Mouse (Mus musculus): ENCODE measurements around the gene Pxmp2.
A peak's percentile ranks its signal among the peaks of the same experiment; 100 is the strongest.

Gene Pxmp2

DNA sequence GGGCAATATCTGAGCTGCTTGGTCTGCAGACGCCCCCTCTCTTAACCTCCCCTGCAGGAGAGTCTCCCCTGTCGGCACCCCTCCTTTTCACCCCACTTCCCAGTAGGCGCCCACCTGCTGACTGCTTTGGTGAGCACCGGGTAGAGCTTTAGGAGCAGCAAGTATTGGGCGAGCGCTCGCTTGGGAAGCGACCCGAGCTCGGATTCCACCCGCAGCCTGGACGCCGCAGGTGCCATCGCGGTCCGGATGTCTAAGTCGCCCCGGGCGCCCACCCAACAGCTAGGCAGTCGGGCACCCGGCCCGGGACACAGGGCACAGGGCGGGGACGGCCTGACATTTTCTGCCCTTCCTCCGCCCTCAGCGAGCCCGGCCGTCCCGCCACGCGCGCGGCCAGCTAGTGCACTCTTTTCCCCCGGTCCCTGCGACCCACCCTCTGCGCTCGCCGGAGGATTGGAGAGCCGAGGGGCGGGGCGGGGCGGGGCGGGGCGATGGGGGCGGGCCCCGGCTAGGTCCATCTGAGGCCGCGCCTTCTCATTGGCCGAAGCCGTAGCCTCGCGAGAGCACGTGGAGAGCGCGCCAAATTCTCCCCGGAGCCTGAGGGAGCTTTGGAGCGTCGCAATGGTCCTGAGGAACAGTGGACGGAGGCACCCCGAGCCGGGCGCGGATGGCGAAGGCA lies at the start of gene Pxmp2, which contains the start of gene Pole:
TSS of gene Pxmp2 (minus strand) at position 417 of the 676 bp plus-strand sequence.
TSS of gene Pole (plus strand) at position 537 of the 676 bp plus-strand sequence.
- peak; percentile 76 to 78 for DNase-seq (ENCODE audit: low spot score in 2 of 2)

DNA sequence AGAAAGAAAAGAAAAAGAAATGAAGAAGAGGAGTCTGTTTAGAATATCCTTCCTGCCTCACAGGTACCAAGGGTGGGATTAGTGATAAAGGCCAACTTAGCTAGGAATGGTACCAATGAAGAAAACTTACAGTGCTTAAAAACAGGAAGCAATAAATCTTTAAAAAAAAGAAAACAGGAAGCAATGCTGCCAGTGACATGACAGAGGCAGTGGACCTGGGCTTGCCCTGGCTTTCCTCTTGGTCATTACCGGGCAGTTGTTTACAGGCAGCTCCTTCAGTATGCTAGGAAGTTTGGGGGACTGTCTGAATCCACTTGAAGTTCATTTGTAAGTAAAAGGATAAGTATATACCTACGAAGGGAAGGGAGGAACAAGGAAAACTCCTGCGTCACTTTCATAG lies 44.5 kb upstream of the Pxmp2 start:
- no peak for DNase-seq (ENCODE audit: low spot score in 2 of 2)

- no peak for DNase-seq (ENCODE audit: low spot score in 2 of 2)
These were observed 27.1 kb upstream of the Pxmp2 start for GRCm38 (mm10) chr5:110313127-110313526.

DNA sequence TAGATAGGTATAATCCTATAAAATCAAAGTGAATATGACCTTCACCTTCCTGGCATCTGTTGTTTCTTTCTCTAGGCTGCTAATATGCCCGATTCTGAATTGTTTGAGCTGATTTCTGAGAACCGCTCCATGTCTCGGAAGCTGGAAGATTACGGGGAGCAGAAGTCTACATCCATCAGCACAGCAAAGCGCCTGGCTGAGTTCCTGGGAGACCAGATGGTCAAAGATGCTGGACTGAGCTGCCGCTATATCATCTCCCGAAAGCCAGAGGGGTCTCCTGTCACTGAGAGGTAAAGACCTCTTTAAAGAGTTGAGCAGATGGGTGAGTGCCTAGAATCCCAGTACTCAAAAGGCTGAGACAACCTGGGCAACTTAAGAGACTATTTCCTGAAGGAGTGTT lies 22.9 kb upstream of the Pxmp2 start:
- DNase-seq (ENCODE audit: low spot score in 2 of 2) = no peak

DNA sequence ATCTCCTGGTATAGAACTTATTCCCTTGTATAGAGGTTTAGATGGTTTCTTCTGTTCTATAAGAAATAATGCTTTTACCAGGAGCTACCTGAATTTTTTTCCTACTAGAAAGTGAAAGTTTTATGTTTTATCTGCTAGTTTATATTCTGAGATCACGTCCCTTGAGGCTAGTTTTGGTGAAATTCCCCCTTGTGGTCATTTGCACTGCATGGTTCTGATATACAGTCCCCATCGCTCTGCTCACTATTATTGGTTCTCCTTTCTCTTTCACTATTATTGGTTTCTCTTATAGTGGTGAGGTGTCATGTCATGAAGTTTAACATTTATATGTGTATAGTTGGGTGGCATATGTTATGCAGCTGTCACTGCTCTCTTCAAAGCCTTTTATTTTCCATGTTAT lies 14.6 kb upstream of the Pxmp2 start:
- DNase-seq (ENCODE audit: low spot score in 2 of 2) = no peak

GRCm38 (mm10) chr5:110296637-110297036 lies 10.7 kb upstream of the Pxmp2 start:
- DNase-seq (ENCODE audit: low spot score in 2 of 2) = no peak

DNA sequence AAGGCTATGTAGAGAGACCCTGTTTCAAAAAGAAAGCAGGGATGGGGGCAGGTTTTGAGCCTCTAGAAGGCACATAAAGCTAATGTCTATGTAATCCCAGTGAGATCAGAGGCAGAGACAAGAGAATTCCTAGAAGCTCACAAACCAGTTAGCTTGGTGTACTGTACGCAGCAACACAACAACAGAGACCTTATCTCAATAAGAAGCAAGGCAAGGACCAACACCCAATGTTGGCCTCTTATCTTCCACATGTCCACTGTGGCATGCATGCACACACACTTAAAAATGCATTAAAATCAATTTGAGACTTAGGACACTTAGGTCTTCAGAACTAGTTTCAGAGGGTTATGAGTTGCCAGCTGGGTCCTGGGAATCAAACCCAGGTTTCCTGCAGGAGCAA lies 5.7 kb upstream of the Pxmp2 start:
- no peak for DNase-seq (ENCODE audit: low spot score in 2 of 2)

DNA sequence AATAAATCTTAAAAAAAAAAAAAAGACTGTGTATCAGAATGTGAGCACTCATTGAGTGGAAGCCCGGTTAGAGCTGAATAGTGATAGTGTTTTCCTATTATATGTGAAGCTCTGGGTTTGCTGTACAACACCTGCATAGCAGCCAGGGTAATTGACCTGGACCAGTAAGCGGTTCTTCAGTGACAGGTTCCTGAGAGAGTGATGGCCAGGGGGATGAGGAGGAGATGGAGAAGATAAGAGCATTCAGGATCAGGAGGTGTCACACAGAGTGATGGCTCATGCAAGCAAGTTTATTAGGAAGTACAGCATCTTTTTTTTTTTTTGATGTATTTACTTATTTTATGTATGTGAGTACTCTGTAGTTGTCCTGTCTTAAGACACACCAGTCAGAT lies 1.1 kb upstream of the Pxmp2 start:
- DNase-seq (ENCODE audit: low spot score in 2 of 2) = no peak

- DNase-seq (ENCODE audit: low spot score in 2 of 2) = no peak
These were observed 579 bp upstream of the Pxmp2 start for GRCm38 (mm10) chr5:110286446-110287083.

DNA sequence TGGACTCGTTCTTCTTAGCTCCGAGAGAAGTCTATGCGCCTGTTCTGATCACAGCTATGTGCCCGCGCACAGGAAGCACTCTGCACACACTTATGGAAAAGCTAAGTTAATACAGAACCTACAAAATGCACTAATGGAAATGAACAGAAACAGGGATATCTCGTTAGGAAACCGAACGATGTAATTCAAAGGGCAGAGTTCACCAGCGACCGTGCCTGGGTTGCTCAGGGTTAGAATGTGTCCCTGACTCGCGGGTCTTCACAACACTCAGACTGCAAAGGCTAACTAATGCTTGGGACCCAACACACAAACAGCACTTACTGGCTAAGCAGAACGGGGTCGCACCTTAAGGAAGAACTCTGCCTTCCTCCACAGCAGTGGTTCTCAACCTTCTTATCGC lies 830 bp downstream of the Pxmp2 start:
- no peak for DNase-seq (ENCODE audit: low spot score in 2 of 2)

DNA sequence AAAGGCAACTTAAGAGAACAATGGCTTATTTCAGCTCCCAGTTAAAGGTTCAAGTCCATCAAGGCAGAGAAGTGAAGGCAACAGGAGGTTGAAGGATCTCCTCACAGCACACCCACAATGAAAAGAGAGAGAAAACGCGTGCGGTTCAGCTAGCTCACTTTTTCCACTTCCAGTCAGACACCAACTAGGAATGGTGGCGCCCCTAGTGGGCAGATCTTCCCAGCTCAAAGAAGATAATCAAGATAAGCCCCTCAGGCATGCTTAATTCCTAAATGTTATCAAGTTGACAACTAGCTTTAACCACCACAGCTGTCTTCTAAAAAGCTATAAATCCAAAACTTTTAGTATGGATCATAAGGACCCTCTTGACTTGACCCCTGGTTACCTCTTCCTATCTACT lies 1.4 kb downstream of the Pxmp2 start:
- peak; percentile 61 to 79 for DNase-seq (ENCODE audit: low spot score in 2 of 2)

- DNase-seq (ENCODE audit: low spot score in 2 of 2) = no peak
These were observed 4.0 kb downstream of the Pxmp2 start for GRCm38 (mm10) chr5:110281984-110282383.

DNA sequence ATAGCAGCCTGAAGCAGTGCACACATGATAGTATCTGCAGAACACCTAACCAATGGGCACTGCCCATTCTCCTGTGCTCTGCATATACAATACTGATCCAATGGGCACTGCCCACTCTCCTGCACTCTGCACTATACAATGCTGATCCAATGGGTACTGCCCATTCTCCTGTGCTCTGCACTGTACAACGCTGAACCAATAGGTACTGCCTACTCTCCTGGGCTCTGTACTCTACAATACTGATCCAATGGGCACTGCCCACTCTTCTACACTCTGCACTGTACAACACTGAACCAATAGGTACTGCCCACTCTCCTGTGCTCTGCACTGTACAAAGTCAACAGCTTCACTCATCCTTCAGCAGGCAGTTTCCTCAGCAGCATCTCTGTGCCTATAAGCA lies 9.1 kb downstream of the Pxmp2 start:
- no peak for DNase-seq (ENCODE audit: low spot score in 2 of 2)

DNA sequence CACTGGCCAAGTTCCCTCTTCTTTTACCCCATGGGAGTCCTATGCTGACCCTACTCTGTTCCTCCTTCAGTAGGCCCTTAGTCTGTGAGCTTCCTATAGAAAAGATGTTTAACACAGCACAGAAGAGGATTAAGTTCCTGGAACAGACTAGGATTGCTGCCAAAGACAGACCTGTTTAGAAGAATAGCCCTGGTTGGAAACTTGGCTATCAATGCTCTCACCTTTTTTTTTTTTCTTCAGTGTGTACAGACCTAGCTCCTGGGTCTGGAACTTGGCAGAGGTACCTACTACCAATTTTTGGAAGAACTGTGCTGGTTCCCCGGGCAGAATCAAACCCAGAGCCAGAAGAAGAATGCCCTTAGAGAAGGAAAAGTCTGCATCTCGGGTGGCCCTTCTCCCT lies 9.6 kb downstream of the Pxmp2 start:
- no peak for DNase-seq (ENCODE audit: low spot score in 2 of 2)

DNA sequence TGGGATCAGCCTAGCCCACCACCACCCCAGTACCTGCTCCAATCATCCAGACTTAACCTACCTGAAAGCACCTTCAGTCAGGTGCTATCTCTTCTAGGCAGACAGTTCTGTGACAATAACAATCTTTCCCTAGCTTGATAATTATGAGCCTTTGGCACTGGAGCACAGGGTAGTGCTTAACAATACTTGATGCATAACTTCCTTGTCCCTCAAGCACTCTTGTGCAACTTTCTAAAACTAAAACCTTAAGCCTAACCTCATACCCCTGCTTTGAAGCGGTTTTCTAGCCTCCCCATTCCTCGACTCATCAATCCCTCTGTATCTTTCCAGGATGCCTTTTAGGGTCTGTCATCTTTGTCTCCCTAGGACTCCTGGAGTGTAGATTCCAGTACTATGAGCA lies 11.1 kb downstream of the Pxmp2 start:
- no peak for DNase-seq (ENCODE audit: low spot score in 2 of 2)

GRCm38 (mm10) chr5:110274147-110274546 lies 11.8 kb downstream of the Pxmp2 start:
- no peak for DNase-seq (ENCODE audit: low spot score in 2 of 2)

DNA sequence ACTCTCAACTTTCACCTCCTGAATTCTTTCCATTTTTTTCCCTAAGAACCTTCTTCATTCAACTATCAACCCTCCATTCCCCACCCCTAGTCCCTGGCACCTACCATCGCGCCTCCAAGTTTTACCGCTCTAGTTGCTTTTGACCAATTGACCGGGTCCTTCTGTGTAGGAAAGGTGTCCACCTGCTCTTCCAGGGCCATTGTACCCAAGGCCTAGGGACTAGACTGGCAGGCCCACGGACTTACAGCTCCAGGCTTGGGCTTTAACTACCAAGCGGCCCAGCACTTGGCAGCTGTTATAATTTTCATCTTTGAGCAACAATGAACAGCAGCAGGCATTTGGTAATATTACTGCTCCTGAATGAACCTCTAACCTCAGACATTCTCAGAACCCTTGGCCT lies 15.7 kb downstream of the Pxmp2 start:
- no peak for DNase-seq (ENCODE audit: low spot score in 2 of 2)

DNA sequence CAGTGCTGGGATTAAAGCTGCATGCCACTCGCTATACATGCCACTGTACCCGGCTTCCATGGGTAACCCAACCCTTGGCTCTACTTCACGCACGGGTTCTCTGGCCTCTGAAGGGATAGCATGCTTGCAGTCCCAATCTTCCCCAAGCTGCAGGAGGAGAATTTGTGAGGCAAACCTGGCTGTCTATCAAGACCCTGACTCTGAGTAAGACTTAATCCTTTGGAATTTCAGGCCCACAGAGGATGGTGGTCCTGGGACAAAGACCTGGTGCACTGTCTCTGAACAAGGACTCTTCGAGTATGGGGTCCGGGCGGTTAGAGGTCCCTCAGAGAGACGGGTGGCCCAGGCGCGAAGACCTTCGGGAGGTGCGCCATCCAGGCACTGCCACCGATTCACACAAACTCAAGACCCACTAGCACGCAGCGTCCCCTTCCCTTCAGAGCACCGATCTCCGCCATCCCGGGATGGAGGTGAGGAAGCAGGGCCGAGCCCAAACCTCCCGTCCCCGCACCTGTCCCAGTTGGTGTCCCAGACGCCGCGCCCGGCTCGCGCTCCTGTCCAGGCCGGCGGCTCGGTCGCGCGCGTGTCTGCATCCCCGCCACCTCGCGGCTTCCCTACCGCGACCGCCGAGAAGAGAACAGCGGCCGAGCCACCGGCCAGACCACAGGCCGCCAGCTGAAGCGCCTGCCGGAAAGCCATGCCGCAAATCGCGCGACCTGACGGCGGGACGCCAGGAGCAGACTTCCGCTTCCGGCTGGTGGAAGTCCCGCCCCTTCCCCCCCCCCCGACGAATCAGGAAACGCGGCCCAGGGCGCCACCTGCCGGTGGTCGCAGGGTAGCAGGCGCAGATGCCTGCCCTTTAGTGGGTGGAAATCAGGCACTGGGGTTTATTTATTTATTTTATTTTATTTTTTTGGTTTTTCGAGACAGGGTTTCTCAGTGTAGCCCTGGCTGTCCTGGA lies 16.6 kb downstream of the Pxmp2 start, which contains the start of gene Pgam5:
TSS of gene Pgam5 (minus strand) at position 773 of the 961 bp plus-strand sequence.
- peak; percentile 76 to 93 for DNase-seq (ENCODE audit: low spot score in 2 of 2)

GRCm38 (mm10) chr5:110266941-110267340 lies 19.0 kb downstream of the Pxmp2 start:
- DNase-seq (ENCODE audit: low spot score in 2 of 2) = no peak

- no peak for DNase-seq (ENCODE audit: low spot score in 2 of 2)
These were observed 41.9 kb downstream of the Pxmp2 start for GRCm38 (mm10) chr5:110244091-110244490.

GRCm38 (mm10) chr5:110232346-110232745 lies 53.6 kb downstream of the Pxmp2 start:
- no peak for DNase-seq (ENCODE audit: low spot score in 2 of 2)

GRCm38 (mm10) chr5:110231638-110232037 lies 54.3 kb downstream of the Pxmp2 start:
- no peak for DNase-seq (ENCODE audit: low spot score in 2 of 2)
